Mouse (Mus musculus) urinary bladder, adult 18-20 months (tissue): ENCODE results near the gene B3gnt7.

Experiments used
- DNase-seq, 2 experiments: peaks; one replicate each; pipeline ENCODE4 v3.0.0; 2022; ENCODE audit warnings: low spot score in 2 of 2, mixed read lengths in 2 of 2

B3gnt7 gene

DNA sequence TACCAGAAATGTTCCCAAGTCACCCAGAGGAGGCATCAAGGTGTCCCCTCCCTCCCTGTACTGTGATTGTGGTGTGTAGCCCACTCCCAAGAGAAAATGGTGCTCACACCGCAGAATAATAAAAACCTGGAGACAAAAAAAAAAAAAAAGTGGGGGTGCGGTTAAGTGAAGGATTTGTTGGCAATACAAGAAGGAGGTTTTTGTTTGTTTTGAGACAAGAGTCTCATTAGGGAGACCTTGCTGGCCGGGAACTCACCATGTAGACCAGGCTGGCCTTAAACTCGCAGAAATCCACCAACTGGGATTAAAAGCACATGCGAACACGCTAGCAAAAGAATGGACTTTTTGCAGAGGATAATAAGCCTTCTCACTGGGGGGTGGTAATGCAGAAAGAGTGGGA is at the start of gene B3gnt7:
B3gnt7 (plus strand) TSS at position 301 of the 400 bp plus-strand sequence.
- no peak for DNase-seq

DNA sequence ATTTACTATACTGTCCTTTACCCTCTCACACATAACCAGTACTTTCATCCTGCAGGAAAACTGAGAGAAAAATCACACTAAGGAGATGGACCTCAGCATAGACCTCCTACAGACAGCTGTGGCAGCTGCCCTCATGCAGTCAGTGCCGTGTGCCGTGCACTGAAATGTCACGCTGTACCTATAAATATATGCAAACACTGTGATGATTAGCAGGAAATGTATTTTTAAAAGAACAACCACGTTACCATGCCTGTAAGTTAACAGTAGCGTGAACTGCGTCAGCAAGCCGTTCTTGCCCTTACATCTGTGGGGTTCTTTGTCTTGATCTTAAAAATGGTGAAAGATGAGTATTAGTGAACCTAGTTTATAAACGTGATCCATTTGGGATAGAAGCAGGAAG is 49.2 kb upstream of the B3gnt7 start:
- no peak for DNase-seq

DNA sequence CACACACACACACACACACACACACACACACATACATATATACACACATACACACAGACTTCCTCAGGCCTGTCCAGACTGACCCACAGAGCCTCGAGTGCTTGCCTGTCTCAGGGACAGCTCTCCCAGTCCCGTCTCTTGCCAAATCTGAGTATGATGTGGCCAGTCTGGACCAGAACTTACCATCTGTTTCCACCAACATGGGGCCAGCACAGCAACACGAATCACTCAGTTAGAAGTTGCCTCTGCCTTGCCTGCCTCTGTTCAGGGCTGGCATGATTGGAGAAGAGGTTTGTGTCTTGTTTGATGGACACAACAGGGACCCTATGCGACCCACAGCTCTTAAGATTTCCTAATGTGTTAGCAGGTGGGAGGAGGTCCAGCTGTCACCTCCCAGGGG is 46.3 kb upstream of the B3gnt7 start:
- DNase-seq, result no peak

DNA sequence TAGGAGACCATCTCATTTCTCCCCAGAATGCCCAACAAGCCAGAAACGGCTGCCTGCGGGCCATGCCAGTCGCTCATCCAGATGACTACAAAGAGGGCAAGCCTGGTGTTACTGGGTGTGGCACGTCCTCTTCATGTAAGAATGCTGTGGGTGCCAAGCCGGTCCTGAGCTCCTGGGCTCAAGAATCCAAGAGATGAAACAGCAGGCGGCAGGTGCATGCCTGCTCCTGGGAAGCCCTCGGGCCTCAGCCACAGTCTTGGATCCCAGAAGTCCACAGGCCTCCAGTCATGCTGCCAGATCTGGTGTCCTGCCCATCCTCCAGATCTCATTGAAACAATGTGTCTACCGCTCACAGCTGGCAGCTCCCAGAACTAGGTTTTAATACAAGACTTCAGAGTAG is 45.4 kb upstream of the B3gnt7 start:
- no peak for DNase-seq

DNA sequence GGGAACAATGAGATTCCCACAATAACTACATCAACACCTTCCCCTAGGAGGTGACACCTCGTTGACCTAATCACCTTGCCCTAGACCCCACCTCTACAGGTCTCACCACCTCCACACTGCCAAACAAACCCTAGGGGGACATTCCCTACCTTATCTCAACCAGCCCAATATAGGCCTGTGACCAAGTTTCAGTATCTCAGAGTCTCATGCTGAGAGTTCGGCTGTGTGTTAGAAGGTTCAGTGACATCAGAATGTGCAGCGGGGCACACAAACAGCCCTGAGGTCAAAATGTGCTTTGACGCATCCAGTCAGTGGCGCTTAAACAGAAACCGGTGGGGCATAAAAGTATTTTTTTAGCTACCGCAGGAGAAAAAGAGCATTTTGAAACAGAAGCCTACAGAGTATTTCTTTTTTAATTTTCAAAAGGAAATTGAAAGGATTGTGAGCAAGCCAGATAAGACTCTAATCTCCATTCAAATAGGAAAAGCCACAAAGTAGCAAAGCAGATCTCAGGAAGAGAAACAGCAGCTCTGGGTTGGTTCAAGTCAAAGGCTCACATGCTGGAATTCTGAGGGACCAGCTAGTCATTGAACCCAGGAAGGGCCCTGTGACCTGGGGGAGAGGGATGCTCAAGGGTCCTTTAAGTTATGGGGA is 44.3 kb upstream of the B3gnt7 start:
- no peak for DNase-seq

DNA sequence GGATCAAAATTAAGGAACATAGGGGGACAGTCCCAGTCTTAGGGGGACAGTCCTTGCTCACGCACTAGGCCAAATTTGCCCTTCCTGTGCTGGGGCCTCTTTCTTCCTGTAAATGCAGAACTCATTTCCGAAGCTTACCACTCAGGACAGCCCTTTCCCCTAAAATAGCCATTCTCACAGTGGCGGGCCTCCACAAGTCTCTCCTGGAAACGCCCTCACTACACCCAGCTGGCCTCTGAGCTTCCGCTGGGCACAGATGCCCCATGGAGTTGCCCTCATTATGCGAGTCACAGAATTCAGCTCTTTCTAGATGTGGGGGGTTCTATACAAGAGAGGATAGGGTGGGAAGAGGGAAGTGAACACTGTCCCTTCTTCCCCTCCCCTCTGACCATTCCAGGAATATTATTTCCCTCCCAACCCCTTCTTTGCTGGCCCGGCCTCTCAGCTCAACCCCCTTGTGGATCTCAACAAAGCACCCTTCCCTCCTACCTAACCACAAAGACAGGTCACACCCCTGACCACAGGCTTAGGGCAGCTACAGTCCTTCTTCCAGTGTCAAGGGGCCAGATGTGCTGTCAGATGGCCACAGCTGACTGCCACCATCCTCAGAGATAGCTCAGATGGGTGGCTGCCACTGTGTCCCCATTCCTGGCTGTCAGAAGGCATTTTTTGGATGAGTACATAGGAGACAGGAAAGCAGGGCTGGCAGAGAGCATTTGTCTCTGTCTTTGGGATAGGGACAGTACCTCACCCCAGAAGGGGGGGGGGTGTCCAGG is 38.9 kb upstream of the B3gnt7 start:
- DNase-seq, result no peak

DNA sequence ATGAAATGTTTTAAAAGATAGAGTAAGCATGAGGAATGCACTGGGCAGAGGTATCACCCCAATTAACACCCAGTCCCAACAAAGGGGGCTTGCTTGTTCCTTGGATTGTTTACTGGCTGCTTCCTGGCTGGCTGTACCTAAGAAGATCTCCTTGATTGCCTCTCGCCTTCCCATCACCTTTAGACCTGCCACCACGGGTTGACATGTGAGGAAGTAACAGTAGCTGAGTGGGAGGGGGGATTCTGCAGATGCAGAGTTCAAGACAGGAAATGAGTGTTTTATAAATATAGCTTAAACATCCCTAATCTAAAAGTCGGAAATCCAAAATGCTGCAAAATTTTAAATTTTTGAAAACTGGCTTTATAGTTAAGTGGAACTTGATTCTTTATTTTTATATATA is 37.6 kb upstream of the B3gnt7 start:
- no peak for DNase-seq

DNA sequence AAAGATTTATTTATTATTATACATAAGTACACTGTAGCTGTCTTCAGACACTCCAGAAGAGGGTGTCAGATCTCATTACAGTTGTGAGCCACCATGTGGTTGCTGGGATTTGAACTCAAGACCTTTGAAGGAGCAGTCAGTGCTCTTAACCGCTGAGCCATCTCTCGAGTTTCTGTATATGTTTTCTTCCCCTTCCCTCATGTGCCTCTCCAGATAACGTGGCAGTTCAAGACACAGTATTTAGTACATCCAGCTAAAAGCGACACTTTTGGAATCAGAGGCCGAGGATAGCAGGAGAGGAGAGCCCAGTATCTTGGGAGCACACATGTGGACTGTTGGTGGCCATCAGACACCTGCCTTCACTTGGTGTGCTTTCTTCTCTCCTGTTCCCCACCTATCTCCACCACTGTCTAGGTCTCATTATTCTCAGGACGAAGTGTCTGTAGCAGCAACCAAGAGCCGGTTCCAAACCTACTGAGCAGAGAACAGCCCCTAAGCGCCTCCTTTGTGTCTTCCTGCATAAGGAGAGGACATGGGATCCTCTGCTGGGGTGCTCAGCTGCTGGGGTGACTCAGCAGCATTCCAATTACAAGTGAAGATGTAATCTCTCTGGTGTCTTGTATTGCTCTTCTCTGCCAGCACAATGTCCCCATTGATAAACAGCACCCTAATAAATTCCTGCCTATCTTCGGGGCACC is 34.0 kb upstream of the B3gnt7 start:
- no peak for DNase-seq

DNA sequence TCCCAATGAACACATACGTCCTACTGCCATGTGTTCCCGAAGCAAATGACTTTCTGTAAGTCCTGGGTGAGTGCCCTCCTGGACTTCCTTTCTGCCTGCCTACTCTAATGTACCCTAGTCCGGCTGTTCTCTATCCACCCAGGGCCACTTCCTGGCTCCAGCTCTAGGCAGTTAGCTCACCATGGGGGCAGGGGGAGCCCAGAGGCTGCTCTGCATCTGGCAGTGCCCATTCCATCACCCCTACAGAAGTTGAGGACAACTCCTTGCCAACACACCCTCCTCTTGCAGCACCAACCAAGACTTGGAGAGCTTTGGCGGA is 33.5 kb upstream of the B3gnt7 start:
- no peak for DNase-seq

DNA sequence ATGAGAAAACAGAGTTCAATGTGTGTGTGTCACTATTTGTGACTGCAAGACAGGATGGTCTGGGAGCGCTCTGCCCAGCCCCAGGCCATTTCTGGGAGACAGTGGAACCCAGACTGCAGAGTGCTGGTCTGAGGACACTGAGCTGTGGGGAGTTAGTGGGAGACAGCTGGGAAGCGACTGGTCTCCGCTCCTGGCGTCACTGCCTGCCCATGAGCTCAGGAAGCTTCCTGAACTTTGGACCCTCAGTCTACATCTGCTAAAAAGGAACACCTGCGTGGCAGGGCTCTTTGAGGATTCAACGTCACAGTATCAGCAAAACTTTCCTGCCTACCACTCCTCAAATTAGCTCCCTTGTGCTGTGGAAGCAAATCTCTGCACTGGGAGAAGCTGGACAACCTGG is 30.9 kb upstream of the B3gnt7 start:
- no peak for DNase-seq

DNA sequence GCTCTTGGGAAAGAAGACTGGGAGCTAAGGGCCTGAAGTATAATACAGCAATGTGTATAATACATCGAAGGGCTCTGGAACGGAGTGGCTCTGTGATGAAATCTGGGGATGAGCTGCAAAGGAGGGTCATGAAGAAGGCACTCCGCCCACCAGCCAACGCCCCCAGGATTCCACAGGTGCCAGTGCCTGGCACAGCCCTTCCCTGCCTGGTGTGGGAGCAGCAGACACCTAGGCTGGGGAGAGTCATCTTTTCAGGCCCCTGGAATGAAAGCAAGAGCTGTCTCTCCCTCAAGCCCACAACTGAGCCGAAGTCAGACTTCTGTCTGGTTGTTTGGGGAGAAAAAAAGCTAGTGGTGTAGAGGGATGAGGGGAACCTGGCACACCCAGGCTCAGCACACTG is 25.6 kb upstream of the B3gnt7 start:
- no peak for DNase-seq

DNA sequence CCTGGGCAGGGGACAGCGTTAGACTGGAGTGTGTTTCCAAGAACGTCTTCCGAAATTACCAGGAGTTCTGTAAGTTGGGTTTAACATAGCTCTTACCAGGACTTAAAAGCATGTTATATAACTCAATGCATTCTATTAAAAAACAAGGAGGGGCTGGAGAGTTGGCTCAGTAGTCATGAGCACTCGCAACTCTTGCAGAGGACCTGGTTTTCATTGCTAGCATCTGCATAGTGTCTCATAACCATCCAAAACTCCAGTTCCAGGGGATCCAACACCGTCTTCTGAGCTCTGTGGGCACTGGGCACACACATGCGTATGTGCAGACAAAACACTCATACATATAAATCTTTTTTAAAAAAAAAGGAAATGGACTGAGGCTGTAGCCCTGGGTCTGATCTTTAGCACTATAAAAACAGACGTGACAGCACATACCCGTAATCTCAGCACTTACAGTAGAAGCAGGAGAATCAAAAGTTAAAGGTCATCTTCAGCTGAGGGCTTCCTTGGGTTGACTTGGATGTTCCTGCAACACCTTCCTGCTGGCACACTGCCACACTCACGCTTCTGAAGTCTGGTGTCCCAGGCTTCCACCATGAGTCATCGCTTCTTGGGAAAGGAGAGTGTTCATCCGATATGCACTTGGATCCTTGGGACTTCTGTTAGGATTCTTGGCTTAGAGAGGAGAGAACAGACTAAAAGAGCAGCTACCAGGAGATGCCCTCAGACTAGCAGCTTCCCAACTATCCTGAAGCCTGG is 20.7 kb upstream of the B3gnt7 start:
- DNase-seq, result no peak

DNA sequence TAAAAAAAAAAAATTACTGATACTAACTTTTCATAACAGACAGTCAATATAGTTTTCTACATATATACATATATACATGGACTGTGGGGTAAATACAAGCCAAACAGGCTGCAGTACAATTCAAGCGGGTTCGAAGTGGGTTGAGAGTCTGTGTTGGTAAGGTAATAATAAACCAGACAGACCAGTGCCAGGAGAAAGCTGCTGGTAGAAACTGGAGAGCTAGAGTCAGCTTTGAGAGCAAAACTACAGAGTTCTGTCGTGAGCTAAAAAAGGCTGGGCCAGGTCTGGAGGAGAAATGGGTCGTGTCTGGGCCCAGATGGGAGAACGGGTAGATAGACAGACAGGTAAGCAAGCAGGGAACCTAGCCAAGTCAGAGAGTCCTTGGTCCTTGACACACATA is 18.5 kb upstream of the B3gnt7 start:
- DNase-seq, result no peak

DNA sequence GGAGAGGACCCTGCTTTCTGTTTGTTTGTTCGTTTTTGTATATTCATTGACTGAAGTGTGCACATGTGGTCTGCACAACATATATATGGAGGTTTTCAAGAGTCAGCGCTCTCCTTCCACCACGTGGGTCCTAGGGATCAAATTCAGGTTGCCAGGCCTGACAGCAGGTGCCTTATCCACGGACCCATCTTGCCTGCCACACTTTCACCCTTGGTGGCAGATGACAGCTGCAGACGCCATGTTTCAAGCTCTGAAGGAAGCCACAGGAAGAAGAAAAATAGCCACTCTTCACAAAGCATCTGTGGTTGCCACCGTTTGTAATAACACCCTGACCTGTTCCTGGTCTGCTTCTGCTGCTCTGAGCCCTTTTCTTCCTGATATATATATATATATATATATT is 17.3 kb upstream of the B3gnt7 start:
- DNase-seq, result no peak

DNA sequence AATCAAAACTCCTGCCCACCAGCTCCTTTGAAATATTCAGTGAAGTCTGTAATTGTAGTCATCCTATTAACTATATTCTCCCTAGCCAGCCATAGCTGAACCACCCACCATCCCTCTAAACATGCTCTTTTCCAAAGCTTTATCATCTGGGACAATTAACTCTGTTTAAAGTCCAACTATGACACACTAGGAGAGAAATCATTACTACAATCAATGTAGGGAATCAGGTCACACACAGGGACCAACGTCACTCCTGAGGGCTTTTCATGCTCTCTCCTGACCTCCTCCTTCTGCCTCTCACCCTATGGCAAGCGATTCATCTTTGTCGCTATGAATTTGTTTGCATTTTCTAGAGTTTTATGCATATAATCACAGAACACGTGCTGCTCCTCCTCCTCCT is 15.2 kb upstream of the B3gnt7 start:
- DNase-seq, result no peak

DNA sequence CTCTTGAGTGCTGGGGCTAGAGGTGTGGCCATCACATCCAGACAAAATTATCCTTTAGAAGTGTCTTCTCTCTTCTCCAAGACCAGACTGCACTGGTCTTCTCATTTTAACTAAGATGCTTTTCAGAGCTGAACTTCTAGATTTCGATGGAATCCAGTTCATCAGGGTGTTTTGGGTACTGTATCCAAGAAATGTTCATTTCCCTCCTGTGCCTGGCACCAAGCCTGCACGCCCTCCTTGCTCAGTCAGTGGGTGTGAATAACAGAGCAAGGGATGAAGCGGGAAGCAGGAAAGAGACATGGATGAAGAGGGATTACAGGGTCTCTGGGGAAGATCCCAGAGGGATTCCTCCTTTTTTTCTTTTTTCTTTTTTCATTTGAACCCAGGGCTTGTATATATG is 12.2 kb upstream of the B3gnt7 start:
- no peak for DNase-seq

DNA sequence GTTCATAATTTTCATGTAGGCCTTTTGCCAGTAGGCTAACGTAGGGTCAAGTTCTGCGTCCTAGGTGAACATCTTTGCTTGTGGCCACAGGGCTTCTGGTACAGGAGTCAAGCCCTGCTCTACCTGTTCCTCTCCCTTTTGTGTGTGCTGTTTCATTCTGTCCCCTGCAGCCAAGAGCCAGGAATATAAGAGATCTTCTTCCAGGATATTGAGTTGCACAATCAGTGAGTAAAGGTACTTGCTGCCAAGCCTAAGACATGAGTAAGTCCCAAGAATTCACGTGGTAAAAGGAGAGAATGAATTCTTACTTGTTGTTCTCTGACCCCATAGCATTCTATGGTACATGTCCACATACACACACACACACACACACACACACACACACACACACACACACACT is 9.5 kb upstream of the B3gnt7 start:
- no peak for DNase-seq

DNA sequence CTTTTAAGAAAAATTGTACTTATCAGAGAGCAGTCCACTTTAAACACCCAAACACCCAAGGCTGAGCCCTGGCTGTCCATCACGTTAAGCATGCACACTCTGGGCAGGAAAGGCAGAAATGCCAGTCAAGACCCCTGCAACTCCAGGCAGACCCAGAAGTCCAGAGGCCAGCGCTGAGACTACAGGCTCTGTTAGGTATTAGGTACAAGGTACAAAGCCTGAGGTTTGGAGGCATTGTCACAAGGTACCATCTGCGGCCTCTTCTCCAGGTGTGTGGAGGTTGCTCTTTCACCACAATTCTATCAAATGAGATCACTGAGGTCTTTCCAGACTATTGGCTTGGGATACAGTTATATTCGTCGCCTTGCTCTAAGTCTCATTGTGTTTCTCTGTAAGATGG is 8.8 kb upstream of the B3gnt7 start:
- no peak for DNase-seq

DNA sequence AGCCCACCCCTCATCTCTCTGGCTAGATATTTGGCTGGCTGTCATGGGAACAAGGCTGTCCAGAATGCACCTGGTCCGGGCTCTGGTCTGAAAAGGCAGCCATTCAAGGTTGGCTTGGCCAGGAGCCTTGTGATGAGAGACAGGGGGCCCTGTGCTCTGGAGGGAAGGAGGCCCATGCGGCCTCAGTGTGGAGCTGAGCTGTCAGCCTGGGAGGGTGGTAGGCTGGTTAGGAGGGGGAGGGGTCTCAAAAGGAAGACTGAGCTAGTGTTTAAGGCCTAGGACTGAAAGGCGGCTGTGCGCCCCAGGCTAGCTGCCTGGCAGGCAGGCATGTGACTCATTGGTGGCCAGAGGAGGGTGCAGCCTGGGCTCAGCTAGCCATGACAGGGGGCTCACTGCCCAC is 8.2 kb upstream of the B3gnt7 start:
- no peak for DNase-seq

DNA sequence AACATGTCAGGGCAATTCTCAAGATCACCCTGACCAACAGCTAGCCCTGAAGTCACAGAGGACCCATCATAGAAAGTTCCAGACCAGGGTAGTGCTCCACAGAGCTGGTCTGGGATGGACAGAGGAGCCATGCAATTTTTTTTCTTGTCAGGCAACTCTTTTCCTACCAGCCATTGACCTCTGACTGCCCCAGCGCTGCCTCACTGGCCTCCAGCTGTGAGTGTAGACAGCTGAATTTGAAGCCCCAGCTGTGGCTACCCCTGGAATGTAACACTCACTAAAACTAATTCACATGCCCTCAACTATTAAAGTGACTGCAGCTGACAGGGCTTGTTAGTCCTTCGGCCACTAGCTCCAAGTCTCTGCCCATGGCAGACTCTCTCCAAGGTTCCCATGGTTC is 2.5 kb upstream of the B3gnt7 start:
- no peak for DNase-seq

DNA sequence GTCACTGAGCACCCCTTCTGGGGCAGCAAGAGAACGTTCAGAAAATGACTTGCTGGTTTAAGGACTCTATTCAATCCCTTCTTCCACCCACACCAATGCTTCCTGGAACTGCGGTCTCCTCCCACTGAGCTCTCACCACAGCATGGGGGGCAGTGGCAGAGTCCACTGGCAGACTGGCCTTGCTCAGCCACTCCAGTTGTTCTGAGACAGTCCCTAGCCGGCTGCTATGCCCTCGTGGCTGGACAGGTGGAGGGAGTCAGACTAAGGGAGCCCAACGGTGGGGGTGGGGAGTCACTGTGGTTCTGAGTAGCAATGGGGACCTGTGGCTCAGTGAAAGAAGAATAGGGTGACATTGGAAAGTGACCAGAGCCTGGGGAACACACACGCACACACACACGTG is 1.9 kb upstream of the B3gnt7 start:
- no peak for DNase-seq

DNA sequence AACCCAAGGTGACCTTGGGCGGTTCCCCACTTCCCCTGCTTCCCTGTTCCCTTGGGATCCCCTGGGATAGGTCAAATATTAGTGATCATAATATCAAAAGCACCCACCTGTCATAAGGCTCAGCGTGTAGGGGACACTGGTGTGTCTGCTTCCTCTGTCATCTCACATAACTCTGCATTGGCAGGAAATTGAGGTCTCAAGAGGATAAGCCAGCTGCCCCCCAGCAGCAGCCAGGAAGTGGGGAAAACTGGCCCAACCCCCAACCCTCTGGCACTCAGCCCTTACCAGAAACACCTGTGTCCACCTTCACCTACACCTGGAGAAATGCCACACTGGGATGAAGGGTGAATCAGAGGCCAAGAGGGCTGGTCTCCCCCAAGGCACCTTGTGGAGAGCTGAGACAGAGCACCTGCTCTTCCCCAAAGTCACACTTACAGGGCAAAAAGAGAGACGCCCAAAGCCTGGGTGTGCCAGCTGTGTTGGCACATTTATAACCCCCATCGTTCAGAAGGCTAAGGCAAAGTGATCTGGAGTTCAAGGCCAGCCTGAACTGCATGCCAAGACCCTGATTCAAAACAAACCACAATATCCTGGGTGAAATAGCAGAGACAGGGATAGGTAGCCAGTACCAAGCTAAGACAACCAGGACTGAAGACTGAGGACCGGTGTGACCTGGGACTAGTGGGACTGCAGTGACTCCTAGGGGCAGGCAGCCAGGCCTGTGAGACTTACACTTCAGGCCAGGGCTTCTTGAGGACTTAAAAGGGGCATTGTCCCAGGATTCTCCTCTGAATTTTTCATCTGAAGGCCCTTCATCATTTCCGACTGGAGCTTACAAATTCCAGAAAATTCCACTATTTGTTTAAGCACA is 1.2 kb upstream of the B3gnt7 start:
- no peak for DNase-seq
